Mouse (Mus musculus) activated CD4-positive, CD25-positive, alpha-beta regulatory T cell, adult 4 months (primary cell): ENCODE data around the gene Cracr2b. TPM values are rescaled to one million over a fixed set of nuclear protein-coding genes. Genes with fewer than 3 reads are reported as not detected.

Experiments
- ATAC-seq: one replicate; pipeline ENCODE4 v1.8.0; 2017
- polyA plus RNA-seq, 2 experiments: library from polyadenylated mRNA; unstranded; fragments of 100-300 nt; shearing (Covaris generic); gene quantifications; one replicate each; pipeline ENCODE4 v1.2.1; 2017

The Cracr2b gene
- polyA plus RNA-seq: not detected

- ATAC-seq: no peak
These were observed at the start of gene Cracr2b for GRCm38 (mm10) chr7:141460391-141461113. TSS of gene Cracr2b (plus strand) at chr7:141461094.

DNA sequence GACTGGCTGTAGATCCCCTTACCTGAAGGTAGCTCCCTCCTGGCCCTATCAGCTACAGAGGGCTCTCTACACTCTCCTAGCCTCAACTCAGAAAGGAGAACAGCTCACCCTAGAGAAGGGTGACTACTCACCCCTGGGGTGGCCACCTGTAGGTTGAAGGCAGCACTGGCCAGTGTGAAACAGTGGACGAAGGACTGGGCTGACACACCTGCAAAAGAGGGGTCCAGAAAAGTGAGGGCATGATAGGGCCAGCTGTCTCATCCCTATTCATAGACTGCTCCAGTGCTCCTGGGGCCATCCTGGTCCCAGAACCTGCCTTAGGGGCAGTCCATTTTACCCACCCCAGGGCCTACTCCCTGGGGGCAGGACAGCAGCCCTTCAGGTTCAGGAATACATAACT is 49.2 kb upstream of the Cracr2b start:
- ATAC-seq: no peak

- ATAC-seq: no peak
These were observed 47.6 kb upstream of the Cracr2b start for GRCm38 (mm10) chr7:141413331-141413730.

DNA sequence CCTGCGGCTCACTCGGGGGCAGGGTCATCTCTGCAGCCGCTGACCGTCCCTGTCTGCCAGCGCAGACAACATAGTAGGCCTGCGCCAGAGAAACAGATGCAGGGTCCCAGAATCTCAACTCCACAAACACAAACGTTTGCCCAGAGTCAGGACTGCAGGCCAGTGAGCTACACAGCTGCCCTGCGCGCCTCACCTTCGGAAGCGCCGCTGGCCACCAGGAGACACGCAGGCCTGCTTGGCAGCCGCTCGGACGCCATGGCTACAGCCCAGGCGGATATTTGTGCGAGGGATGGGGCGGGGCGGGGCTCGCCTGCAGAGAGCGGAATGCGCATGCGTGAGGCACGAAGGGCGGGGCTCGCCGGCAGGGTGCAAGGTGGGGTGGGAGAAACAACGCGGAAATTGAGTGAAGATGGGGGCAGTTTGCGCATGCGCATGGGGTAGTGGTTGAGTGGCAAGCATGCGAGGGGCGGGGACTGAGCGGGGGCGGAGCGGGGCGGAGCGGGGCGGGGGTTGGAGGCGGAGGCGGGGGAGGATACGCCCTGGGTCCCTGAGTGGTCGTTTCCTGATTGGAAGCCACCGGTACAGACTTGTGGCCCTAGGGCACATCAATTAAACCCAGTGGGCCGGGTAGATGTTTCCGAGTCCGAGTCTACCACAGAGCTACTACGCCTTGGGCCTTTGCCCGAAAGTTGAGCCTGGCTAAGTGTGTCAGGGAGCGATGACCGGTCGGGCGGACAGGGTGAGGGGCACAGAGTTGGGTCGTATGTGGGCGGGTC is 46.9 kb upstream of the Cracr2b start, which contains the start of gene Gatd1:
TSS of gene Gatd1 (minus strand) at position 328 of the 776 bp plus-strand sequence.
- ATAC-seq: peak; percentile 83

- no peak for ATAC-seq
These were observed 44.6 kb upstream of the Cracr2b start for GRCm38 (mm10) chr7:141416144-141416841.

DNA sequence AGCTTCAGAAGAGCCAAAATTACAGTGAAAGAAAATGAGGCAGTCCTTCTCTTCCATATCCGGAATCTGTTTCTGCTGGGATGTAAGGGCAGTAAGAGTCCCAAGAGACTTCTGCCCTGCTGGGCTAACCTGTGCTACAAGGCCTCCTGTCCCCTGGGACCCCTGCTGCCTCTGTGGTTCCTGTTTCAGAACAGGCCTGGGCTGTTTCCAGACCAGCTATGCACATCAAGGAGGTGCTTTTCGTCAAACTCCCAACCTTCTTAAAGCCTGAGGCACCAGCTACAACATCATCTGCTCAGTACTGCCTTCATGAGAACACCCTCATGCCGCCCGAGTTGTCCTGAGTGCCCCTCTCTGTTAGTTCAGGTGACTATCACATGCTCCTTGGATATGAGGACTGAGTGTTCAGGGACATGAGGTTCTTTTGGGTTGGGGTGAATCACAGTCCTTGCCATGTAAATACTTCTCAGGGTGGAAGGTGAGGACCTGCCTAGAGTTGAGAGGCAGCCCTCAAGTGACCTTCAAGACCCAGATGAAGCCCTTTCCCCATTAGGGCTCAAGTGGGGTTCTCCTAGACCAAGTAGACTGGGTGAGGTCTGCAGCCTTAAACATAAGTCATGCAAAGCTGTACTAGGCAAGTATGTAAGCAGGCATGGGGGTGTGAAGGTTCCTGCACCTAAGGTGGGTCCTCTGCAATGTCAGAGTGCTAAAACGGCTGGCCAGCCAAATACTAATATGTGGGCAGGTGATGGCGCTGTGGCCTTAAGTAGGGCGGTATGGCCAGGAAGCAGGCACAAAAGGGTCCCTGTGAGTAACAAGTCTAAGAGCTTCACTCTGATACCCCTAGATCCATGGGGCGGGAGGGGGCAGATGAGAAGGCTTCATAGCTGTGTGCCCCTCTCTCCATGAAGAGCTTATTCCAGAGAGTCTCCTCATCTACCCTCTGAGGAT is 42.9 kb upstream of the Cracr2b start:
- ATAC-seq: no peak

GRCm38 (mm10) chr7:141418970-141419369 is 41.9 kb upstream of the Cracr2b start:
- ATAC-seq: no peak

GRCm38 (mm10) chr7:141420030-141420702 is 40.7 kb upstream of the Cracr2b start:
- ATAC-seq: no peak

- ATAC-seq: no peak
These were observed 37.1 kb upstream of the Cracr2b start for GRCm38 (mm10) chr7:141423811-141424210.

GRCm38 (mm10) chr7:141426948-141427730 is 33.8 kb upstream of the Cracr2b start:
- no peak for ATAC-seq

DNA sequence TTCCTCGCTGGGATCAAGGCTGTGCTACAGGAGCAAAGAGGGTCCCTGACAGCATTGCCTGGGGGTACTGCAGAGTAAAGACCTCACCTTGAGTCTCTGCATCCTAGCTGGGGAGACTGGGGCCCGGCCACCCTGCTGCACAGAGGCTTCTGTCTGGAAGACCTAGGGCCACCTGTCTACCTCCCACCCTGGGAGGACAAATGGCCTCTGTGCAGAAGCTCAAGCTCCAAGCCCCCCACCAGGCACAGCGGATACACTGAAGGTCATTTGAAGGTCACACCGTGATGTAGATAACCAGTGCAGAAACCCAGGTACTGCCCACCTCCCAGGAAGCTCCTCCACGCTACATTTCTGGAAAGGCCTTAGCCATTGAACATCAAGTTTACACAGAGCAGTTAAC is 32.2 kb upstream of the Cracr2b start:
- no peak for ATAC-seq

DNA sequence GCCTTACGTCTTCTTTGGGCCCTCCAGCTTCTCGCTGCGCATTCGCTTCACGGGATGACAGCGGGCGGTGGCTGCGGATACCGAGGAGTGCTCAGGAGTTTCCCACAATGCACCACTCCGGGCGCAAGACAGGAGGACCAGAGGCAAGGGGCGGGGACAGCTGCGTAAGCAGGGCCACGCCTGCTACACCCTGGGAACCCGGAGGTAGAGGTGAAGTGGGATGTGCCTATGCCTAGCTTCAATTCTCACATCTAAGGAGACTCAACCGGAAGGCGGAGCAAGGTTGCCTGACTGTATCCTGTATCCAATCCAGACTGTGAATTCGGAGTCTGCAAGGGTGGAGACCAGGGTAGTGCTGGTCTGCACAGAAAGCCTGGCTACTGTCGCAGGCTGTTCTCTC is 31.6 kb upstream of the Cracr2b start, which contains the start of gene Cend1:
TSS of gene Cend1 (minus strand) at position 182 of the 400 bp plus-strand sequence.
- ATAC-seq: no peak

- ATAC-seq: no peak
These were observed 30.9 kb upstream of the Cracr2b start for GRCm38 (mm10) chr7:141429840-141430584.

DNA sequence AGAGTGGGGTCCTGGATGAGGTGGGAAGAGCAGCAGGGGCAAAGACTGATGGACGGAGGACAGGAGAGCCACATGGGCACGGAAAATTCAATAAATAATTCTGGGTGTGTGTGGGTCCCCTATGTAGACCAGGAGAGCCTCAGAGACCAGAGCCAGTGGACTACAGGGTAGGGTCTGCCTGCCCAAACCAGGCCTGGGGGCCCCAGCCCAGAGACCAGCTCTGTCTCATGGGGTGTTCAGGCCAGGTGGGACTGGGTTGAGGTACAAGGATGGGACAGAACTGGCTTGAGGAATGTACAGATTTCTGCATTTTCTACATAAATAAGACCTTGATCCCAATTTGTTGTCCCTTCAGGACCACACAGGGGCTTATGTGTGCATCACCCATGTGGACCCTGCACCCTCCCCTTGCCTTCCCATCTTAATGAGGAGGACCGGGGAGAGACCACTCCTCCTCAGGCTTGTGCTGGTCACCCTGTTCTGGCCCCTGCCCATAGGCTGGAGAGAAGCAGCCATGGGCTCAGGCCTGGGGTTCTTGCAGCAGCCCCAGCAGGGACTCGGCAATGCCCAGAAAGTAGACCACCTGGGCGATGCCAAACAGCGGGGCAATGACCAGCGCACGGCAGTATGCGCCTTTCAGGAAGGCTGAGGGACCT is 30.2 kb upstream of the Cracr2b start:
- ATAC-seq: no peak

DNA sequence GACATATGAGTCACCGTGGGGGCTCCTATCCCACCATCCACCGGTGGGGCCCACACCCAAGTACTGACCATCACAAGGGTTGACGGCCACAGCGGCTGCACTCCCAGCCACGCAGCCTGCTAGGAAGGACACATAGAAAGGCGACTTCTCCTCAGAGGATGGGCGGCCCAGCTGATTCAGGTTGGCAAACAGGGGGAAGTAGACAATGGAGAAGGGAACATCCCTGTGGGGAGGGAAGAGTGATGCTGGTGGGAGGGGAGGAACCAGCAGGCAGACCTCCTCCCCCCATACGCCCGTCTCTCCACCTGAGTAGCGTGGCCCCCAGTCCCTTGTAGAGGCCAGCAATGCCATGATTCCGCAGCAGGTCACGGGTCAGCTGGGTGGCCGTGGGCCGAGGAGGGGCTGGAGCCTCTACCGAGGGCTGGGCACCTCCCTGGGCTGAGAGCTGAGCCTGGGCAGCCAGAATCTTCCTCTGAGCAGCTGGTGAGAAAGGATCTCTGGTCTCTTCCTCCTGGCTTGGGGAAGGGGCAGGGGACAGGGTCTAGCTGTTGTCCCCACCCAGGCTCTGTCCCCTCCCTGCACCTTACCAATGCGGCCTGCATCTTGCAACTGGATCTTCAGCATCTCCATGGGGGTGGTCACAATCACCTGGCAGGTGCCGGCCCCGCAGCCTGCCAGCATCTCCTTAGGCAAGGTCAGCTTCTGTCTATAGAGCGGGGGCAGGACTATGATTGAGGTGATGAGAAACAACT is 29.3 kb upstream of the Cracr2b start:
- ATAC-seq: no peak

- no peak for ATAC-seq
These were observed 28.7 kb upstream of the Cracr2b start for GRCm38 (mm10) chr7:141432186-141432611.

DNA sequence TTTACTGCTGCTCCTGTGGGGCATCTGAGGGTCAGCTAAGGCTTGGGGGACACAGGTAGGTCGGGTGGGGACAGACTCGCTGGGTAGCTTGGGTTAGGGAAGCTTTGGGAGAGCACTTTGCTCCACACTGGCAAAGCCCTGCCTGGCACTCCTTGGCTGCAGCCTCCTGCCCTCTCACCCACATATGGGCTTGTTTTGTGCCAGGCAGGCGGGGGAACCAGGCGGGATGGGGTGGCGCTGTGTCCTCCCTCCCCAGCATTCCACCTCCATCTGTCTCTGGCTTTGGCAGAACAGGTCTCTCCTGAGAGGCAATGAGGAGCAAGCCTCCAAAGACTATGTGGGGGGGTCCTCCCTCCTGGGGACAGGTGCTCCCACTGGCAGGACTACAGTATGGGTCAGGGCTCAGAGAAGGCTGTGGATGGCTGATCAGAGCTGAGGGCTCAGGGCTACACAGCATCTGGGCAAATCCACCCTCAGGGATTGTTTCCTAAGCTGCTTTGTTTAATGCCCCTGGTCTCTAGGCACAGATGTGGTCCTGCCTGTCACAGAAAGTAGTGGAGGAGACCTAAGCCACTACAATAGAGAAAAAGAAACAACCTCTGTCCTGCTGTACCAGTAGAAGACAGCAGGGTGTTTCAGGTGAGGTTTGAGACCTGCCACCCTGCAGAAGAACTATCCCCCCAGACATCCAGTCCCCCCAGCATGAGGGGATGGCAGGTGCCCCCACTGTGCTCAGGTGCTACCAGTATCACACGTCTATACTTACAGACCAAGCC is 28.0 kb upstream of the Cracr2b start:
- no peak for ATAC-seq
